Mouse (Mus musculus) ovary, postnatal 10 days (tissue): ENCODE results near the gene Ndufaf7.
A peak's percentile ranks its signal among the peaks of the same experiment; 100 is the strongest.

ENCODE experiments used
- DNase-seq: peaks from one replicate; pipeline ENCODE4 v3.0.0; 2022; ENCODE audit warnings: low spot score

The Ndufaf7 gene

DNA sequence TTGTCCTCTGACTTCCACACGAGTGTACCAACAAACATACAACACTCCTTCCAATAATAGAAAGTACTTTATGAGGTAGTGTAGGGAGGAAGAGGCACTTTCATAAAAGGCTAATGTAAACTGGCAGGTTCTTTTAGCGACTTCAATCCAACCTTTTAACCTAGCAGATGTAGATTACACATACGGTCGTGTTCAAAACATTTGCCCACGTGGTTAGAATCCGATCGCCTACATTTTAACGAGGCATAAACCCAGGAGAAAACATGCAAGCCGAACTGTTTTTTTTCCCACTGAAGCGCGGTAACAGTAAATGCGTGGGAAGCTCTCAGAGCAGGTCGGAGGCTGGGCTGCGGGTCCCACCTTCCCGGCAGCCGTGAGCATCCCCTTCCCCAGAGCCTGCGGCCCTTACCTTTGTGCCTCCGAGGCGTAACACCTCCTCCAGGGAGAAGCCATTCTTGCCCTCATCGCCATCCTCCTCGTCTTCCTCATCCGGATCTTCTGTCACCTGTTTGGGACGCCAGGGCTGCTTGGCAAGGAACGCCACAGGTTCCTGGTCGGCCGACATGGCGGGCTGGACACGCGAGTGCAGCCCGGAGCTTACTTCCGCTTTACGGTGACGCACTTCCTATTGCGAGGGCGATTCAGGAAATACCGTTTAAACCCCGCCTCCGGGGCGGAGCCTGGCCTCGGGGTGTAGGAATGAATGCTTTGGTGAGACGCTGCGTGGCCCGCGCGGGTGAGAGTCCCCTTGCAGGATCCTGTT, at the start of gene Ndufaf7, which contains the start of gene Cebpz:
TSS of gene Ndufaf7 (plus strand) at position 671 of the 763 bp plus-strand sequence.
TSS of gene Cebpz (minus strand) at position 601 of the 763 bp plus-strand sequence.
- DNase-seq: peak; percentile 85

- no peak for DNase-seq
These were observed 48.4 kb upstream of the Ndufaf7 start for GRCm38 (mm10) chr17:78888554-78888953.

- no peak for DNase-seq
These were observed 47.8 kb upstream of the Ndufaf7 start for GRCm38 (mm10) chr17:78889184-78889583.

DNA sequence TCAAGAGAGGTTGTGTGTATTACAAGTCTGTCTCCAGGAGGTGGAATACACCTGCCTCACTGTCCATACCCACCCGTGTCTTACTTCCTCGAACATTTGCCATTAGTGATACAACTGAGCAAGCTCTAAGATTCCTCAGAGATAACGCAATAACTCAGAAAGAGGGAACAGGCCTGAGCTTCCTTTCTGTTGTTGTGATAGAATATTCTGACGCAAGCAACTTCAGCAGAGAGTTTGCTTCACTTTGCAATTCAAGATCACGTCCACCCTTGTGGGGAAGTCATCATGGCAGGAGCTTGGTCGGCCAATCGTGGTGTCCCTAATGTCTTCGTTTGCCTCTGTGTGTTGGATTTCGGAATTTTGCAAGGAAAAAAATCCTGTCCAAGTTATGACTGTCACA, 45.9 kb upstream of the Ndufaf7 start:
- DNase-seq: no peak

- no peak for DNase-seq
These were observed 41.9 kb upstream of the Ndufaf7 start for GRCm38 (mm10) chr17:78894991-78895390.

- peak; percentile 11 for DNase-seq
These were observed 41.5 kb upstream of the Ndufaf7 start for GRCm38 (mm10) chr17:78895394-78895793.

DNA sequence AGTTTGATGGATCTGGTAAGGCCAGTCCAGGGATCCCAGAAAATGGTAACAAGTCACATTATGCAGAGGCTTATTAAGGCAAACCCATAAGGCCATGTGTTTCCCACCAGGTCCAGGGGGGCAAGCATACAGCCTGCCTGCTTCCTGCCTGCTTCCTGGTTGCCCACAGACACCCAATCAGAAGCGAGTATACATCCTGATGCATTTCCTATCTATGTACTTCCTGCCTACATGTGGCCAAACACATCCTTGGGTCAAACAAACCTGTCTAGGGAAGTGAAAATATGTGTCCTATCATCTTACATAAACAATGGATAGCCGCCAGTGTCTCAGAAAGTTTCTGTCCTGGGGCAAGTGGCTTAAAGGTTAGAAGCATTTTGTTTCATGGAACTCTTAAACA, 33.8 kb upstream of the Ndufaf7 start:
- no peak for DNase-seq

DNA sequence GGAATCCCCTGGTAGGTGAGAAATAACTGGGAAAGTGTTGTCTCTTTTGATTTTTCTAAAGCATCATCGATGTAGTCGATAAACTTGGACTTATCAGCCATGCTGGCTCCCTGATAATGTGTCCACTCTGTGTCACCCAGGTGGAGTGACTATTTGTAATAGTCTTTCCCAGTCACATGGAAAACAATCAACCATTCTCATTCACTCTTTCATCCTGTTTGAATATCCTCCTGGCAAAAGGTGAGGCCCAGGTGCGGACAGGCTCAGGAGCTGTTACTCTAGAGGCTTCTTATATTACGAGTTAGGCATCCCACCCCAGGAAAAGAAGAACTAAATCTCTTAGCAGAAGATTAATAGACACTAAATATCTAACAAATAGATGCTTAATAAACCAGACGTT, 30.0 kb upstream of the Ndufaf7 start, which contains the start of gene Sult6b1:
TSS of gene Sult6b1 (minus strand) at position 101 of the 400 bp plus-strand sequence.
- no peak for DNase-seq

GRCm38 (mm10) chr17:78909374-78909773, 27.6 kb upstream of the Ndufaf7 start:
- no peak for DNase-seq

- no peak for DNase-seq
These were observed 24.1 kb upstream of the Ndufaf7 start for GRCm38 (mm10) chr17:78912861-78913281.

- no peak for DNase-seq
These were observed 23.0 kb upstream of the Ndufaf7 start for GRCm38 (mm10) chr17:78913921-78914320.

DNA sequence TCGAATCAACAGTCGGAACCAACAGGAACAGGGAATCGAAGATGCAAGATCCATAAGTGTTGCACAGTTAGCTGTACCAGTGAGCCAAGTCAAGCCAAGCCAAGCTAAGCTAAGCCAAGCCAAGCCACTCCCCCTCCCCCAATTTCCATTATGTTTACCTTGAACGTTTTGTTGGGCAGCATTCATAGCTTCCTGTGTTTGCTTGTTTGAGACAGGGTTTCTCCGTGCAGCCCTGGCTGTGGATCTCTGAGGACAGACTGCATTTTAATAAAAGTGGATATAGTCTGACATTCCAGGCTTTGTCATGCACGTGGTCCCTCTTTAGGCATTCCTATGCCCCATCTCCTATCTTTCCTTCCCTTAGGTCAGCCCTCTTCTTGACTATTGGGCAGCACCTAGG, 21.2 kb upstream of the Ndufaf7 start:
- no peak for DNase-seq

DNA sequence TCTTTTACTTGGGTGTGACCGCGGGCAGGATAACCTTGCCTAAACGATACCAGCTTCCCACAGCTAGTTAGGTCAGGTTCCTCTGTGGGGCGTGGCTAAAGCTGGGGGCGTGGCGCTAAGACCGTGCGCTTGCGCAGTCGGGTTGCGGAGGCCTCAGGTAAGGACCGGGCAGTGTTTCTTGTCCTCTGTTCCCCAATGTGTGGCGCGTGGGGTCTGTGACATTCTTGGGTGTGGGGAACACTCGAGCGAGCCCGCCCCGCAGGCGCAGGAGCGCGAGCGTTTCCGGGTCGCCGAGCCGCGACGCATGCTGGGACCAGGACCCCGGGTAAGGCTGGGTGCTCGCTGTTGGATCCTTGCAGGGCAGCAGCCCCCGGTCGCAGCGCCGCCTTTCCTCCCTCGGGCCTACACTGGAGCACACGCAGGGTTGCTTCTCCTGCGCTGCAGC, 20.5 kb upstream of the Ndufaf7 start, which contains the start of gene Cebpzos:
TSS of gene Cebpzos (plus strand) at position 132 of the 445 bp plus-strand sequence.
- peak; percentile 71 for DNase-seq

DNA sequence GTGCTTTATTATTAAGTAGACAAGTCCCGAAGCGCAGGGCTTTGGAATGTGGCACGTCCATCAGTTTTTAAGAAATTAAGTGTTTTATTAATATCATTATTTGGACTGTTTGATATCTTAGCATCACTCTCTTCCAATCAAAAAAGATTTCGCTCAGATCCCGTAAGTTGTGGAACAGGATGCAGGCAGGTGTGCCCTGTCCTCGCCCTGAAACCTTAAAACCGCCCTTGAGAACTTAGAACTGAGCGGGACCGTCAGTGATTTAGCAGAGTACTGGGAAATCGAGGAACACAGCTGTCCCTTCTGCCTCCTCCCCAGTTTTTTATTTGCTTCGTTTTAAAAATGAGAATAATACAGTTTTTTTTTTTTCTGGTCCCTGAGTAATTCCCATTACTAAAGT, 20.0 kb upstream of the Ndufaf7 start:
- DNase-seq: no peak

- no peak for DNase-seq
These were observed 19.2 kb upstream of the Ndufaf7 start for GRCm38 (mm10) chr17:78917696-78918095.

DNA sequence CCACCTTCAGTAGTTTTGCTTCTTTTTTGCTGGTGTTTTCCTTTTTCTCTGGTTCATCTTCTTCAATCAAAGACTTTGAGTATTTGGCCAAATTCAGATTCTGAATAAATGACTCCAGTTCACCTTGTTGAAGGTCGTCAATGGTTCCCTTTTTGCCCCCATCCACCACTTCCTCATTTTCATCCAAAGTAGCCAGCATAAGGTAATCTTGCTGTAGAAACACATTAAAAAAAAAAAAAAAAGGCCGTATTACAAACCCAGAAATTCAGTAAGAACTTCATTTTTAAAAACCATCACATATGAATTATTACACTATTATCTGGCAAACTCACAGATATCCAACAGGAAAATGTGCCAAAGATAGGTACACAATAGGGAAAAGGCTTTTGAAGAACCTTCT, 1.1 kb upstream of the Ndufaf7 start:
- no peak for DNase-seq

DNA sequence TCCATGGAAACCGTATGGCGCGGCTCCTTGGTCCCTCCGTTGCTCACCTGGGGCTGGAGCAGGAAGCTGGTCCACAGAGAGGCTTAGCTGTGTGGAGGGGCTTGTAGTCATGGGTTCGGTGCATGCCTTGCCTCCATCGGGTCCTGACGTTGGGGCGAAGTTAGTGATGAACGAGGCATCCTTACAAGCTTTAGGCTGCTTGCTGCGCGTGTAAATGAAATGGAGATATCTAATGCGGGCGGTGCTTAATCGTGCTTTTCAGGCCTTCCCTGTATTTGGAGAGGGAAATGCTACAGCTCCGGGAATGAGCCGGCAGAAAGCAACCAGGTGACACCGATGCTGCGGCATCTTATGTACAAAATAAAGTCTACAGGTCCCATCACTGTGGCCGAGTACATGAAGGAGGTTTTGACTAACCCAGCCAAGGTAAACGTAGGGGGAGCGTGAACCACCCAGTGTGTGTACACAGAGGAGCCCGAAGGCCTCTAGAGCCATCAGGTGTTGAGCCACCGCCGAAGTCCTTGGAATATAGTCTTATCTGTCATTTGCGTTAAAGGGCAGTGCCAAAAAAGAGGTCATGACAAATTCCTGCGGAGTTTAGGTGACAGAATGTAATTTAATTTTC, 405 bp downstream of the Ndufaf7 start:
- no peak for DNase-seq

DNA sequence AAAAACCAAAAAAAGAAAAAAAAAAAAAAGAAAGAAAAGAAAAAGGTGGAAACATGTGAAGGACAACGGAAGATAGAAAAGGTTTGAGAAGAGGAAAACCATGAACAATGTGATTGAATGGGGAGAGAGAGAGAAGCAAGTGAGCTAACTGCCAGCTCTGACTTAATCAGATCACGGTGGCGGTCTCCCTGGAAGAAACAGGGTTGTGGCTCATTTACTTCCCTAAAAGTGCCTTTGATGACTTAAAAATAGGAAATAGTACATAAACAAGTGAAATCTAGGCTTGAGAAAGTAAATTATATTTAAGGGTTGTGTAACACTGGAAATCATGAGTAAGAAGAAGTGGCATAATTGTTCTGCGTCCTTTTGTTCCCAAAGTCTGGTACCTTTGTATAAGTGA, 2.0 kb downstream of the Ndufaf7 start:
- DNase-seq: no peak

DNA sequence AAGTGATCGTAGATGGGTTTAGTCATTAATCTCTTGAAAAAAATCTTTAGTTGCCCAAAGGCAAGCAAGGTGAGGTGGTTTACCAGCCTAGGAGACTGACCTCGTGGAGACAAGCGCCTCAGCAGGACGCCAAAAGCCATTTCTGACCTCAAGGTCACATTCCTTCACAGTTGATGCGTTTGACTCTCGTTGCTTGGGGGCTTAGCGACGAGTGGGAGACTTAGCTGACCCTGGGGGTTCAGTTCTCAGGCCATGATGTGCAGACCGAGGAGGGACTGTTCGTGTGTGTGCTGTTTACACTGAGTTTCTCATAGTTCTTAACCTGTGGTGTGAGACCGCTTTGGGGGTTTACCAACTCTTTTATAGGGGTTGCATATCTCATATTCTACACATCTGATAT, 5.6 kb downstream of the Ndufaf7 start:
- no peak for DNase-seq

- DNase-seq: no peak
These were observed 14.3 kb downstream of the Ndufaf7 start for GRCm38 (mm10) chr17:78951225-78951624.

DNA sequence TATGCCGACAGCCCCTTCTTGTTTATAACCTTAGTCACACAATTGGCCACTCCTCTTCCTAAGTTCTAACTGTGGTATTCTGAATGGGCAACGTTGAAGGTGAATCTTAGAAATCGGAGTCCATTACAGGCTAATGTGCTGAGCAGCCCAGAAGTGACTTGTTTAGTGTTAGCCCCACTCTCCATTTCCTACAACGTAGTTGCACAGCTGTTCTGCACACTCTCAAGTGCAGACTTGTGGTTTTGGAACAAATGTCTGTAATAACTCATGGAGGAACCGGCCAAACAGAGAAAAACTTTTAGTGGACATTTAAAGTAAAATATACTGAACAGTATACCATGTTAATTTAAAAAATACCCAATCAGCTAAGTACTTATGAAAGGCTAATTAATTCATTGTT, 15.1 kb downstream of the Ndufaf7 start:
- no peak for DNase-seq

- no peak for DNase-seq
These were observed 16.3 kb downstream of the Ndufaf7 start for GRCm38 (mm10) chr17:78953240-78953639.

DNA sequence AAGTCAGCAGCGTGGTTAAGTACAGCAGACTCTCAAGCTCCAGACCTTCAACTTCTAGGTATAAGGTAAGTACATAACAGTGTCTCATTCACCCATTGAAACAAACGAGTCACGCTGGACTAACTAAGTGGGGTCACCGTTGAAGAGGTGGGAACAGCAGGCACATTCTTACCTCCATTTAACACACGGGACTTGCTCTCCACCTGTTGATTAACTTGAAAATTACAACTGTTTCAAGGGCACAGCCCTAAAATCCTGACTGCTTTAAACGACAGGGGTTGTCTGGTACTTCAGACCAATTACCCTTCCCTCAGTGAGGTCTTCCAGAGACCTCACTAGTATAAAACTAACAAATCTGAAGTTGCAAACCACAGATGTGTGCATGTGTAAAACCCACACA, 22.5 kb downstream of the Ndufaf7 start:
- DNase-seq: no peak
